ENCODE assay signal across 8 mouse cellular contexts in genomic region chr2:163534958-163535524, GRCm38 (mm10). TPM values are rescaled to one million over a fixed set of nuclear protein-coding genes. Genes with fewer than 3 reads are reported as not detected.
DNase-seq lines count a peak whose midpoint lies in the region; ATAC-seq and TF ChIP-seq lines count a peak whose summit lies in the region.

No protein-coding gene starts in this region.

- no peak; the same call in 1 of the 2 replicates for ATAC-seq in embryonic facial prominence, embryonic 12.5 days (ENCODE audit: insufficient number of reproducible peaks, insufficient read depth, low FRiP score, low TSS enrichment)
- ATAC-seq in limb, embryonic 12.5 days (ENCODE audit: insufficient number of reproducible peaks, insufficient read depth, low FRiP score, low TSS enrichment, low read depth) = peak; percentile 7; the same call in 1 of the 2 replicates
- ATAC-seq in midbrain, embryonic 14.5 days (ENCODE audit: low FRiP score, low TSS enrichment) = peak; percentile 66; the same call in 1 of the 2 replicates

- H3K9me3 ChIP-seq in embryonic facial prominence, embryonic 12.5 days = no peaks in the 10 kb centered on the region
- H3K9me3 ChIP-seq in limb, embryonic 12.5 days = no peaks in the 10 kb centered on the region
- no peaks in the 10 kb centered on the region for H3K9me3 ChIP-seq in midbrain, embryonic 14.5 days (ENCODE audit: control insufficient read depth, low read length)

- H3K36me3 ChIP-seq in embryonic facial prominence, embryonic 12.5 days = no peaks in the 10 kb centered on the region
- H3K36me3 ChIP-seq in heart, adult 2 months (ENCODE audit: control insufficient read depth, insufficient read depth, low read length) = no peaks in the 10 kb centered on the region
- H3K36me3 ChIP-seq in kidney, adult 2 months (ENCODE audit: control insufficient read depth, insufficient read depth, low read length) = no peaks in the 10 kb centered on the region
- H3K36me3 ChIP-seq in limb, embryonic 12.5 days = no peaks in the 10 kb centered on the region
- no peaks in the 10 kb centered on the region for H3K36me3 ChIP-seq in midbrain, embryonic 14.5 days (ENCODE audit: control insufficient read depth, insufficient read depth, low read length)

- no peak overlapping the region for H3K9ac ChIP-seq in embryonic facial prominence, embryonic 12.5 days
- H3K9ac ChIP-seq in heart, adult 2 months (ENCODE audit: low read depth, low read length) = peak overlapping the region; percentile 67
- H3K9ac ChIP-seq in limb, embryonic 12.5 days (replicated peaks) = no peak overlapping the region; the same call in 1 of the 2 replicates
- peak overlapping the region; percentile 42; the same call in 1 of the 2 replicates for H3K9ac ChIP-seq in midbrain, embryonic 14.5 days (replicated peaks; ENCODE audit: low read length)

- peak overlapping the region; percentile 47 for H3K4me2 ChIP-seq in embryonic facial prominence, embryonic 12.5 days (replicated peaks)
- H3K4me2 ChIP-seq in limb, embryonic 12.5 days = peak overlapping the region; percentile 61
- peak overlapping the region; percentile 59 for H3K4me2 ChIP-seq in midbrain, embryonic 14.5 days (ENCODE audit: low read length)

- TF ChIP-seq POLR2A in heart, adult 2 months (IDR thresholded peaks at IDR 0.05; ENCODE audit: insufficient read depth, low read depth, low read length) = no peak
- TF ChIP-seq POLR2A in kidney, adult 2 months (IDR thresholded peaks at IDR 0.05; ENCODE audit: low read depth, low read length) = peak; percentile 14

- H3K79me2 ChIP-seq in heart, adult 2 months (replicated peaks; ENCODE audit: control insufficient read depth, insufficient read depth, low read length) = no peaks in the 10 kb centered on the region

- H3K4me1 ChIP-seq in embryonic facial prominence, embryonic 12.5 days = no peaks in the 10 kb centered on the region
- H3K4me1 ChIP-seq in heart, adult 2 months (ENCODE audit: control insufficient read depth, insufficient read depth, low read length) = peaks cover 2% of the 10 kb centered on the region
- no peaks in the 10 kb centered on the region; the same call in 1 of the 2 replicates for H3K4me1 ChIP-seq in kidney, adult 2 months (ENCODE audit: control insufficient read depth, insufficient read depth, low read length)
- H3K4me1 ChIP-seq in limb, embryonic 12.5 days (replicated peaks) = no peaks in the 10 kb centered on the region
- H3K4me1 ChIP-seq in midbrain, embryonic 14.5 days (ENCODE audit: control insufficient read depth, insufficient read depth, low read length) = no peaks in the 10 kb centered on the region

- WGBS in embryonic facial prominence, embryonic 12.5 days = 13% methylated on average over 22 of the region's 22 CpGs
- WGBS in heart, adult 2 months = 12% methylated on average over 22 of the region's 22 CpGs
- 5% methylated on average over 22 of the region's 22 CpGs for WGBS in kidney, adult 2 months
- 10% methylated on average over 22 of the region's 22 CpGs for WGBS in limb, embryonic 12.5 days
- 8% methylated on average over 22 of the region's 22 CpGs for WGBS in midbrain, embryonic 14.5 days

- no peak overlapping the region for H3K27ac ChIP-seq in embryonic facial prominence, embryonic 12.5 days
- peak overlapping the region; percentile 41; the same call in 1 of the 2 replicates for H3K27ac ChIP-seq in heart, adult 2 months
- peak overlapping the region; percentile 56 for H3K27ac ChIP-seq in kidney, adult 2 months (ENCODE audit: insufficient read depth, low read depth, low read length)
- no peak overlapping the region for H3K27ac ChIP-seq in limb, embryonic 12.5 days
- H3K27ac ChIP-seq in midbrain, embryonic 14.5 days (replicated peaks; ENCODE audit: low read depth, low read length) = no peak overlapping the region

- peak; percentile 97; the same call in 1 of the 2 replicates for TF ChIP-seq CTCF in heart, adult 2 months (IDR thresholded peaks at IDR 0.05)
- peak; percentile 94 for TF ChIP-seq CTCF in kidney, adult 2 months (conservative IDR thresholded peaks at IDR 0.05; ENCODE audit: insufficient read depth, insufficient read length, low read depth, low read length)

- 0 out of 2 replicates have a peak, but pooled peaks cover 6% of the 10 kb centered on the region for H3K27me3 ChIP-seq in embryonic facial prominence, embryonic 12.5 days
- no peaks in the 10 kb centered on the region for H3K27me3 ChIP-seq in heart, adult 2 months (ENCODE audit: control insufficient read depth, insufficient read depth, low read length)
- no peaks in the 10 kb centered on the region for H3K27me3 ChIP-seq in kidney, adult 2 months (replicated peaks; ENCODE audit: control insufficient read depth, insufficient read depth, low read length)
- peaks cover 23% of the 10 kb centered on the region for H3K27me3 ChIP-seq in limb, embryonic 12.5 days
- H3K27me3 ChIP-seq in midbrain, embryonic 14.5 days (ENCODE audit: control insufficient read depth, insufficient read depth, low read length) = no peaks in the 10 kb centered on the region

- peak; percentile 87 for DNase-seq in 3T3-L1 (ENCODE audit: low read depth, low spot score)
- DNase-seq in adrenal gland, postnatal 36 days = peak; percentile 88 to 90
- peak; percentile 85 to 91 for DNase-seq in heart, adult 2 months
- peak; percentile 94 for DNase-seq in kidney, adult 2 months
- peak; percentile 96 for DNase-seq in midbrain, embryonic 14.5 days
- peak; percentile 57 for DNase-seq in spleen, adult 12 weeks (ENCODE audit: low spot score)

- peak overlapping the region; percentile 15; the same call in 1 of the 2 replicates for H3K4me3 ChIP-seq in embryonic facial prominence, embryonic 12.5 days
- peak overlapping the region; percentile 36; the same call in 1 of the 2 replicates for H3K4me3 ChIP-seq in heart, adult 2 months
- no peak overlapping the region for H3K4me3 ChIP-seq in kidney, adult 2 months (ENCODE audit: insufficient read depth, low read depth, low read length)
- H3K4me3 ChIP-seq in limb, embryonic 12.5 days (replicated peaks) = peak overlapping the region; percentile 31
- H3K4me3 ChIP-seq in midbrain, embryonic 14.5 days (replicated peaks; ENCODE audit: low read depth, low read length) = peak overlapping the region; percentile 26

- intact Hi-C loops in heart, adult 2 months (cut with DNase I) = loop anchor here (1.0 to 10.0 kb wide), 4 partner anchors 64 to 290 kb away; partner anchors contain the start of gene Ccn5

- TF ChIP-seq EP300 in heart, adult 2 months (IDR thresholded peaks at IDR 0.05; ENCODE audit: insufficient read depth, low read depth, low read length) = peak; percentile 70; the same call in 1 of the 2 replicates

RNA-seq across cellular contexts. Expression of gene Hnf4a, which starts 28.4 kb away (rescaled TPM):
- under 1 TPM in 1 of 2 experiments, not detected in 1; 0.40 TPM for total RNA-seq in adrenal gland, postnatal 36 days (2021)
- not detected in 2 replicates for polyA plus RNA-seq in embryonic facial prominence, embryonic 12.5 days (2016; fragmentation: Nextera tagmentation; extraction: Ambion mirVana)
- total RNA-seq in heart, adult 2 months (2021) = not detected
- 0.03 TPM in 1 of 2 replicates, not detected in the other for polyA plus RNA-seq in heart, adult 2 months (2012; rRNA removed)
- polyA plus RNA-seq in kidney, adult 2 months (2012; rRNA removed) = 354 and 376 TPM in 2 replicates
- polyA plus RNA-seq in limb, embryonic 12.5 days (2016; fragmentation: Nextera tagmentation; extraction: Ambion mirVana) = 0.23 TPM in 1 of 2 replicates, not detected in the other
- not detected in 2 replicates for polyA plus RNA-seq in midbrain, embryonic 14.5 days (2014; fragmentation: Nextera tagmentation; extraction: Ambion mirVana)

RNA-seq across cellular contexts. Expression of gene R3hdml, which starts 42.9 kb away (rescaled TPM):
- total RNA-seq in adrenal gland, postnatal 36 days (2021) = not detected
- polyA plus RNA-seq in embryonic facial prominence, embryonic 12.5 days (2016; fragmentation: Nextera tagmentation; extraction: Ambion mirVana) = not detected in 2 replicates
- total RNA-seq in heart, adult 2 months (2021) = not detected
- polyA plus RNA-seq in heart, adult 2 months (2012; rRNA removed) = not detected in 2 replicates
- polyA plus RNA-seq in kidney, adult 2 months (2012; rRNA removed) = 3.6 and 4.6 TPM in 2 replicates
- not detected in 2 replicates for polyA plus RNA-seq in limb, embryonic 12.5 days (2016; fragmentation: Nextera tagmentation; extraction: Ambion mirVana)
- polyA plus RNA-seq in midbrain, embryonic 14.5 days (2014; fragmentation: Nextera tagmentation; extraction: Ambion mirVana) = not detected in 2 replicates

Comparison
In these comparisons a context has a peak if more than half of its experiments do, and no peak if none do; other contexts are left out.
1. H3K27ac ChIP-seq: peak in heart, adult 2 months (single experiment) and kidney, adult 2 months (single experiment); none in embryonic facial prominence, embryonic 12.5 days (single experiment), limb, embryonic 12.5 days (single experiment) and midbrain, embryonic 14.5 days (single experiment).
2. H3K9ac ChIP-seq: peak in heart, adult 2 months (single experiment) and midbrain, embryonic 14.5 days (single experiment); none in embryonic facial prominence, embryonic 12.5 days (single experiment) and limb, embryonic 12.5 days (single experiment).
3. RNA of gene Hnf4a, which starts 28.4 kb away (polyA plus RNA-seq): 354 to 376 TPM in kidney, adult 2 months; not detected in embryonic facial prominence, embryonic 12.5 days, 0.03 TPM in heart, adult 2 months, 0.23 TPM in limb, embryonic 12.5 days and not detected in midbrain, embryonic 14.5 days; every median in the first group is over 100 times any median in the second.
4. Peak in every context shown above with its lines, with median percentiles within 50 percentile points of each other: DNase-seq and H3K4me2 ChIP-seq.